Mouse (Mus musculus): Measurements from ENCODE around the gene Col1a2.

Col1a2 gene

GRCm38 (mm10) chr6:4514671-4515070 lies 10.1 kb downstream of the Col1a2 start:
- intact Hi-C loops (cut with DNase I): no loop called here

DNA sequence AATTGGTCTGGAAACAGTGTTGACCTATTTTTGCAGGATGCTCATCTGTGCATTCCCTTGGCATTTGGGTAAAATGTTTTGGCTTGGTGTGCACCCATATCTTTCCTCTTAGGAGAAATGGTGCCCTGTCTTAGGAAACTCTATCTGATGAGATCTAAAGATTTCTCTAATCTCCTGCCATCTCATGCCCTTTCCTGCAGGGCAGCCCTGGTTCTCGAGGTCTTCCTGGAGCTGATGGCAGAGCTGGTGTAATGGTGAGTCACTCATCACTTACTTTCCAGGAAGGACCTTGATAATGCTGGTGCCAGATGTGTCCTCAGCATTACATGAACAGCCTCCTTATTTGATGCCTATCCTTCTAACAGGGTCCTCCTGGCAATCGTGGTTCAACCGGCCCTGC lies 16.4 kb downstream of the Col1a2 start:
- intact Hi-C loops (cut with DNase I): no loop called here

DNA sequence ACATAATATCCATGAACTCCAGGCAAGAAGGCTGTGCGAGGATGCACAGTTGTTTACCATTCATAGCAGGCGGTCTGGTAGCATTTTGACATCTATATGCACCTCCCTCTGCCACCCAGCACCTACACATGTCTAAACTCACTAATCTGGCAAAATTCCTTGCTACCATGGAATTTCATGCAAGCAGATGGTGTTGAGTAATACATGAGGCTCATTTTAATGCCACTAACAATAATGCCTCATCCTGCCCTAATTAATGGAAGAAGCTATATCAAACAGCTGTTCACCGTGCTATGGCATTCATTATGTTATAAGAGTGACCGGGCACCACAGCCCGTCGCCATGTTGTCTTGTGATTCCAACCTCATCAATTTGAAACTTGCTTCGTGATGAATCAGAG lies 23.8 kb downstream of the Col1a2 start:
- intact Hi-C loops (cut with DNase I): no loop called here

GRCm38 (mm10) chr6:4530986-4531385 lies 26.4 kb downstream of the Col1a2 start:
- intact Hi-C loops (cut with DNase I): no loop called here

DNA sequence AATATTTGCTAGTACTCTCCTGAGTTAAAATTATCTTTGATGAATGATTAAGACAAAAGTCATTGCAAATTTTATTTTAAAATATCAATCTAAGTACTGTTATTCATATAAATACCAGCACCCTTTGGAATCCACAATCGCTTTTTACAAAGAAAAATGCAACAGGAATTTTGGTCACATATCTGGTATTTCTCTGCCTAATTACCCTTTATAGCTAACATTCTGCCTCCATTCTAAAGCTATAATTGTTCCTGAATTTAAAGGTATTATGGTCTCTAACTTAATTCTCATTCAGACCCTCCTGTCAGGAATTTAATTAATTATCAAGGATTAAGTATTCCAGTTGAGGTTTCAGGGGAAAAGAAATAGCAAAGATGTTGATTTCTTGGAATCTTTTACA lies 28.3 kb downstream of the Col1a2 start:
- intact Hi-C loops (cut with DNase I): no loop called here

DNA sequence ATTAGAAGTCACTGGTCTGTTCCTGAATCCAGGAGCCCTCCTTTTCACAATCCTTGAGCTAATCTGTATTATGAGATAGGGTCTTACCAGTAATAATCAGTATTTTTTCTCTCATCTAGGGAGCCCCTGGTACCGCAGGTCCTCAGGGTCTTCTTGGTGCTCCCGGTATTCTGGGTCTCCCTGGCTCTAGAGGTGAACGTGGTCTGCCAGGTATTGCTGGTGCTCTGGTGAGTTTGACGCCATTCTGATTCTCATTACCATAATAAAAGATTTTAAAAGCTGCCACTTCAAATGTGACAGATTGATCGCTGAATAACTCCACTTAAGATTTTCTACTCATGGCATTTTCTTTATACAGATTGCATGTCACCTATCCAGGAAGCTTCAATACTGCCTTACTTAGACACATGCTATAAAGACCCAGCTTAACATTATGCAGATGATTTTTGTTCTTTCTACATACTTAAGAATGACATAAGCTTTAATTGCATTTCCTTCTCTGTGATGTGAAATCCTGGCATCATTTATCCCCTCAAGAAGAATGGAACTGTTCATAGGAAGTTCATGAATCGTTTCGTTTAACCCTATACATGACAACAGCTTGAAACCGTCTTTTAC lies 30.0 kb downstream of the Col1a2 start:
- intact Hi-C loops (cut with DNase I): no loop called here

- intact Hi-C loops (cut with DNase I): no loop called here
These were observed 37.5 kb downstream of the Col1a2 start for GRCm38 (mm10) chr6:4541926-4542715.

DNA sequence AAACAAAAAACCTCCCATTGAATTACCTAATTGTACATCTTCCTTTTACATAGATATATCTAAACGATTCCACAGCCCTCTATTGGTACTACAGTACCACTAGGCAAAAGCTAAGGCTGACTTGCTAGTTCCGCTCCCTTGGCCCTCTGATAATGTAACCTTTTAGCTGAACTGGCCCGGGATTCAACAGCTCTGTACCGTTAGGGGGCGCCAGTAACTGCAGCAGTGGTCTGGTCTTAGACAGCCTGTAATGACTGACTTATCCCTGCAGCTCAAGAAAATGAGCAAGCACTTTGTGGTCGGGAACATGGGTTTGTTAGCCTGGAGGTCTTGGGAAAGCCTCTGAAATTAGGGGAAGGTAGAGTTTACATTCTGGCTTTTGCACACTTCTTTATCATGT lies 39.9 kb downstream of the Col1a2 start:
- intact Hi-C loops (cut with DNase I): loop anchor here (2.0 kb wide), 1 partner anchor 136 kb away; no protein-coding TSS in a partner anchor

DNA sequence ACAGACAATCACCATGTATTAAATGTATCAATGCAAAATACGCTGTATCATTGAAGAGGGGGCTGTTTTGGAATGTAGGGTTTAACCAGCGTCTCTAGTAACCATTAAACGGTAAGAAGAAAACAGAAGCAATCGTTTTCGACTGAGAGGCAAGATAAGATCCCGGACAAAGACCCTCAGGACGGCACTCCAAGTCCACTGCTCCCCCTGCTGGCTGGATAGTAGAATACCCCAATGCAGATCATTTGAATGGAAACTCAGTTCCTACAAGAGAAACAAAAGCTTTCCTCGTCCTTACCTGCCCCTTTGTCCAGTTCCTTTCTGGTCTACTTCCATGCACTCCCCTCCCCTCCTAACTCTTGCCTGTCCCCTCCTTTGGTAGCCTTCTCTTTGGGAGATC lies 41.1 kb downstream of the Col1a2 start:
- intact Hi-C loops (cut with DNase I): loop anchor here (2.0 kb wide), 1 partner anchor 137 kb away; no protein-coding TSS in a partner anchor

DNA sequence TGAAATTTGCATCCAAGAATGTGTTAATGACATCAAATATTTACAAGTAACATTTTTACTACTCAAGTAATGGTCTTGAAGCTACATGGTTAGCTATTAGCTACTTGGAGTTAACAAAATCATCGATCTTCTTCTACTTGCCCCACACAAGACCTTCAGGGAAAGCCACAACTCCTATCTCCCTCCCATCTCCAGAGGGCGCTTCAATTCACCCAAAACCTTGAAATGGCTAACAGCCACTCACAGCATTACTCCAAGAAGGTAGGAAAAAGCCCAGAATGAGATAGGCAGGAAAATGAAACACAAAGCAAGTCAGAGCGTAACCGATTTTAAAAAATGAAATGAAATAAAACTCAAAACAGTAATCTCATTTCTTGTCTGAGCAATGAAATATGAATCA lies 44.3 kb downstream of the Col1a2 start:
- intact Hi-C loops (cut with DNase I): no loop called here

DNA sequence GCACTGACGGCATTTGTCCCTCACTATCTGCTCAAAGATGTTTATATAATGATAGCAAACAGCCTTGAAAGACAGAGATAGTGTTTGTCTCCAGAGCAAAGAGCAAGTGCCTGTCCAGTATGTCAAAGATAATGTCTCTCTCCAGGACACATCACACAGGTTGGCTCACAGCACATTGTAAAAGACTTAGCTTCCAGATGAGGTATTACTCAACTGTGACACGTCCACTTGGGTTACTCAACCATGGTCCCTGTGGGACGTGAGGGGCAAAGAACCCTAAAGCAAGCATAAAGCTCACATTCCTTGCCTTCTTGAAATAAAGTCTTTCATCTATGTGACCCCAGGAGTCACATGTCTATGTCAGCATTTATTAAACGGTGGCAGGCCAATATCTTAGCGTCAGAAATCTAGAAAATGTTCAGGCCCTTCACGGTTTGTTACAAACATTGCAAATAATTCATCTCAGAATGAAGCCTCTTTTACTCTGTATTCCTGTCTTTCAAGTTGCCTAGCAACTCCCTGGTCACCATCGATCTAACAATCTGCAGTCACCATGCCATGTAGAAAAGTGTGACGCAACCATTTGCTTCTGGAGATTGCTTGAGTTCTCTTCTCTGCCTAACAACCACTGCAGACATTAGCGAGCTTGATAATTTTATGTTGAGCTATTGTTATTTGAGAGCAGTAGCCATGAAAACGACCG lies 45.4 kb downstream of the Col1a2 start:
- intact Hi-C loops (cut with DNase I): loop anchor here (5.0 to 10.0 kb wide), 2 partner anchors 345 to 832 kb away; partner anchors contain the start of gene Asb4

- intact Hi-C loops (cut with DNase I): loop anchor here (5.0 to 10.0 kb wide), 2 partner anchors 344 to 832 kb away; partner anchors contain the start of gene Asb4
These were observed 45.9 kb downstream of the Col1a2 start for GRCm38 (mm10) chr6:4550549-4550915.

GRCm38 (mm10) chr6:4555366-4555765 lies 50.8 kb downstream of the Col1a2 start:
- intact Hi-C loops (cut with DNase I): loop anchor here (5.0 to 10.0 kb wide), 2 partner anchors 339 to 557 kb away; no protein-coding TSS in a partner anchor

- intact Hi-C loops (cut with DNase I): loop anchor here (5.0 to 10.0 kb wide), 2 partner anchors 338 to 555 kb away; no protein-coding TSS in a partner anchor
These were observed 52.5 kb downstream of the Col1a2 start for GRCm38 (mm10) chr6:4557086-4557485.

DNA sequence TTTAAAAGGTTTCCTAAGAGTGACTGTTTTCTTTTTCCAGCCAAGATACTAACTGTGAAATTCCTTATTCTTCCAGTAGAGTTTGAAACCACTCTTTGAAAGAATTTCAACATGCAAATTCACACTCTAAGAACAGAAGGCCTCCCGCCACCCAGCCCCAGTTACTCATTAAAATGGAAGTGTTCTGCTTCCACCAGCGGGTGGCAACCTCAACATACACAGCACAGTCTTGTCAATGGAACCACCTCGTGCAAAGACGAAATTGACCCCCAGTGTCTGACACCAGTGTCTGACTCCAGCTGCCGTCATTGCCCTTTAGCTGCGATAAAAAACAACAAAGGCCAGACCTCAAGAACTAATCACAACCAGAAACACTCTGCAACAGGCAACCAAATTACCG lies 53.1 kb downstream of the Col1a2 start:
- intact Hi-C loops (cut with DNase I): loop anchor here (5.0 to 10.0 kb wide), 2 partner anchors 337 to 555 kb away; no protein-coding TSS in a partner anchor

GRCm38 (mm10) chr6:4561156-4561555 lies 56.5 kb downstream of the Col1a2 start:
- intact Hi-C loops (cut with DNase I): no loop called here

- intact Hi-C loops (cut with DNase I): no loop called here
These were observed 57.0 kb downstream of the Col1a2 start for GRCm38 (mm10) chr6:4561621-4562020.

- intact Hi-C loops (cut with DNase I): no loop called here
These were observed 57.8 kb downstream of the Col1a2 start for GRCm38 (mm10) chr6:4562401-4562800.

DNA sequence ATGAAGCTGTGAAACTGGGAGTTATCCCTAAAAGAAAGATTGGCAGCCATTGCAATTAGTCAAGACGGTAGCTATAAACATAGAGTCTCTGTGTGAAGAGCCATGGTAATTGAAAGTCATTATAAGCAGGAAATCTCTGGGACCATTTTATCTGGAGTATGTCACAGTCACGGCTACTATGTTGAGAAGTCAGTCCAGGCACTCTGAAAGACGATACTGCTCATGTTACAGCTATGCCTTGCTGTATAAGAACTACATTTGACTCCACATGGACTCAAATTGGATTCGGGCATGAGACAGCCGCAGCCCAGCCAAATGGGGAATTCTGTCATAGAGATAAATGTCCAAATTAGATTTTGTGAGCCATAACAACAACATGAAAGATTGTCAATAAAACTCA lies 58.9 kb downstream of the Col1a2 start:
- intact Hi-C loops (cut with DNase I): no loop called here

DNA sequence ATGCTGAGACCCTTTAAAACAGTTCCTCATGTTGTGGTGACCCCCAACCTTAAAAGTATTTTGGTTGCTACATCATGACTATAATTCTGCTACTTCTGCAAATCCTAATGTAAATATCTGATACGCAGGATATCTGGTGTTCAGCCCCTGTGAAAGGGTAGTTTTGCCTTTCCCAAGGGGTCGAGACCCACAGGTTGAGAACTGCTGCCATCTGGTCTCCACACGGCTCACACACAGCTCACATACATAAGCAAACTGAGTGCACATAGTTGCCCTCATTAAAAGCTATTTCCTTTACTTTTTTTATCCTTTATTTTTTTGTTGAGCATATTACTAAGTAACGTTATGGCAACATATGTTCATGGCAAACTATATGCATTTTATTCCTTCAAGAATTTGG lies 65.8 kb downstream of the Col1a2 start:
- intact Hi-C loops (cut with DNase I): no loop called here

- intact Hi-C loops (cut with DNase I): no loop called here
These were observed 73.1 kb downstream of the Col1a2 start for GRCm38 (mm10) chr6:4577756-4578155.

DNA sequence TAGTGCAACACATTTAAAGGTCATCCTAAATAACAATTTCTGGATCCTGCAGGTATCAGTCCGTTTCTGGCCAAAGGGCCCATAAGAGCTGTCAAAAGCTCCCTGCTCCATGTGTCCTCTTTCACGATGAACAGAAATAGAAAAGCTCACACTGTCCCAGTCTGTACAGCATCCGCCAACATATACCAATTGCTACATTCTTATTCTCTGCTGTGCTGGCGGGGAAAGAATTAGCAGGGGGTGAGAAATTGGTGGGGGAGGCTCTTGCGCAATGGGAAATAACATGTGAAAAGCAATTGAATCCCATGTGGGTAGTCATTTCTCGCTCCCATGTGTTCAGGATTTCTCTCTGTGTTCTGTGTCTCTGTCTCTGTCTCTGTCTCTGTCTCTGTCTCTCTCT lies 73.7 kb downstream of the Col1a2 start:
- intact Hi-C loops (cut with DNase I): no loop called here

Measured in adrenal gland (tissue).